ENCODE assay signal across 11 mouse cellular contexts in the genomic region with DNA sequence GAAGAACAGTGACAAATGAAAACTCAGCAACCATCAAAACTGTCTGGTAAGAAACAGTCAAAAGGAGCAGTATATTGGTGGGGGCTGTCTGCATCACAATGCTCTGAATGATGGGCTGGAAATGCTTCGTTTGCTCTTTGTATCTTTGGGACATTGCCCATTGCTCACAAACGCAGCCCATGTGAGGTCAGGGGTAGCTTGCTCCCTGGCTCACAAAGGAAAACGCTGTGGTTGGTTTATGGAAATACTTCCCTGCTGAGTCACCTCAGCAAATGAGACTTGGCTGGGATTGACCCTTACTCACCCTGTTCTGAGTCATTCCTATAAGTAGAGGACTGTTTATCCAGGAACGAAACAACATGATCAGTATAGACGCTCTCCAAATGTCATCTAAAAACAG.
DNase-seq lines count a peak whose midpoint lies in the region; ATAC-seq and TF ChIP-seq lines count a peak whose summit lies in the region.
"Had no signal": no experiment of that assay in that cellular context is flagged by ENCODE, and none has a peak within 500 bp of the region (broad histone marks: within the 10 kb centered on the region; RNA-seq: fewer than 3 reads in every experiment).

No protein-coding gene starts in this region.

- H3K4me3 ChIP-seq in heart, embryonic 13.5 days = no peak overlapping the region
- no peak overlapping the region for H3K4me3 ChIP-seq in layer of hippocampus, adult 2 months
- H3K4me3 ChIP-seq: hindbrain, embryonic 13.5 days; liver, embryonic 13.5 days had no signal

- H3K9me3 ChIP-seq in heart, embryonic 13.5 days = no peaks in the 10 kb centered on the region
- H3K9me3 ChIP-seq: hindbrain, embryonic 13.5 days; liver, embryonic 13.5 days had no signal

- H3K36me3 ChIP-seq in heart, embryonic 13.5 days = no peaks in the 10 kb centered on the region
- H3K36me3 ChIP-seq: hindbrain, embryonic 13.5 days; liver, embryonic 13.5 days had no signal

- no peak for ATAC-seq in heart, embryonic 13.5 days (ENCODE audit: extremely low read depth, insufficient number of reproducible peaks, low FRiP score, low TSS enrichment)

- WGBS in heart, embryonic 13.5 days = 20% methylated on average over 5 of the region's 5 CpGs

- peak overlapping the region; percentile 63 for H3K27ac ChIP-seq in heart, embryonic 13.5 days (replicated peaks)
- no peak overlapping the region for H3K27ac ChIP-seq in layer of hippocampus, adult 2 months
- H3K27ac ChIP-seq: hindbrain, embryonic 13.5 days; liver, embryonic 13.5 days had no signal

- no peak for TF ChIP-seq CTCF in layer of hippocampus, adult 2 months (conservative IDR thresholded peaks at IDR 0.05)

- peaks cover 36% of the 10 kb centered on the region for H3K4me1 ChIP-seq in heart, embryonic 13.5 days
- H3K4me1 ChIP-seq: hindbrain, embryonic 13.5 days had no signal

- H3K27me3 ChIP-seq in heart, embryonic 13.5 days (replicated peaks) = no peaks in the 10 kb centered on the region
- H3K27me3 ChIP-seq: hindbrain, embryonic 13.5 days; liver, embryonic 13.5 days had no signal

- peak overlapping the region; percentile 7 for H3K4me2 ChIP-seq in heart, embryonic 13.5 days
- H3K4me2 ChIP-seq: hindbrain, embryonic 13.5 days; liver, embryonic 13.5 days had no signal

- DNase-seq in kidney, postnatal 10 days = peak; percentile 11
- DNase-seq in kidney, adult 11 months = no peak
- DNase-seq in adipocyte (ENCODE audit: low spot score) = peak; percentile 86
- peak; percentile 17 for DNase-seq in skeletal muscle tissue, adult 2 months (ENCODE audit: low read depth, low spot score)
- DNase-seq in spleen, adult 18-20 months = no peak
- DNase-seq in layer of hippocampus, adult 2 months (ENCODE audit: low spot score in 2 of 2) = no peak
- no peak for DNase-seq in ovary, postnatal 36 days (ENCODE audit: low spot score)
- DNase-seq: liver, embryonic 13.5 days; thymus, postnatal 14 days had no signal

- no peak overlapping the region for H3K9ac ChIP-seq in heart, embryonic 13.5 days
- H3K9ac ChIP-seq: hindbrain, embryonic 13.5 days; liver, embryonic 13.5 days had no signal

Comparison
In these comparisons a context has a peak if more than half of its experiments do, and no peak if none do; other contexts are left out.
1. DNase-seq: peak in kidney, postnatal 10 days (single experiment), adipocyte (single experiment) and skeletal muscle tissue, adult 2 months (single experiment); none in kidney, adult 11 months (single experiment), spleen, adult 18-20 months (0 of 2), layer of hippocampus, adult 2 months (0 of 2) and ovary, postnatal 36 days (single experiment).